Mouse (Mus musculus) testis, postnatal 10 days (tissue): ENCODE data around the gene Olfr92.

Experiments used
- DNase-seq: peaks from one replicate; pipeline ENCODE4 v3.0.0; 2021; ENCODE audit warnings: low spot score

The Olfr92 gene

DNA sequence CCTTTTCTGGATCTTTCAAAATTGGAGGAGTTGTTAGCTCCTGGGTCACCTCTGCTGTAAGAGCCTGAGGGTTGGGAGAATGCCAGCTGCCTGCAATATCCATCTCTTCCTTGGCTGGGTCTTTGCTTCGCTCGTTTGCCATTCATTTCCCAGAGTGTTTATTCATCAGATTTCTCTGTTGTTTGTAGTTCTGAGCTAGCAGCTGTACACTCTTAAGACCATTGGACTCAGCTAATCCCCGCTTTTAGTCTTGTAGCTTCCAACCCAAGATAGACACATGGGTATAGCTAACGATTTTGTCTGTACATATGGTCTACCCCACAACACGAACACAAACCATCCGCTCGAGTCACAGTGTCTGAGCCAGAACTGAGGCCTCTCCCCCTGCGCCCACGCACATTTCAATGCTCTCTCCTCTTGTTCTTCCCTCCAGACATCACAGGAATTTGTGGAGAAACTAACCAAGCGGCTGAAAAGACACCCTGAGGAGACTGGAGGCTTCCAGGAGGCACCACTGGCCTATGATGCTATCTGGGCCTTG, 57.7 kb downstream of the Olfr92 start:
- DNase-seq = no peak

DNA sequence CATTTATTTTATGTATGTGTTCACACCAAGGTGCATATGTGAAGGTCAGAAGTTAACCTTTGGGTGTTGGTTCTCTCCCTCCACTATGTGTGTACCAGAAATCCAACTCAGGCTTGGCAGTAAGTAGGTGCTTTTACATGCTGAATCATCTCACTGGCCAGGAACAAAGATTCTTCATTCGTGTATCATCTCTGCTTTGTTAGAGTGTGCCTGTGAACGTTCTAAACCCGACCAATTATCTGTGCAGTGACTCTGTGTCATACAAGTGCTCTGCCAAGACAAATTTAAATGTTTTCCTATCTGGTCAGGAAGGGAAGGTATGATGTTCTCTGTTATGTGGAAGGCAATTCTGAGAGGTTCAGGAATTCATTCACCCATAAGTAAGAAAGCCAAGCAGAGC, 58.5 kb downstream of the Olfr92 start:
- DNase-seq = no peak
